Mouse (Mus musculus): ENCODE results near the gene Flt3l.

DNA sequence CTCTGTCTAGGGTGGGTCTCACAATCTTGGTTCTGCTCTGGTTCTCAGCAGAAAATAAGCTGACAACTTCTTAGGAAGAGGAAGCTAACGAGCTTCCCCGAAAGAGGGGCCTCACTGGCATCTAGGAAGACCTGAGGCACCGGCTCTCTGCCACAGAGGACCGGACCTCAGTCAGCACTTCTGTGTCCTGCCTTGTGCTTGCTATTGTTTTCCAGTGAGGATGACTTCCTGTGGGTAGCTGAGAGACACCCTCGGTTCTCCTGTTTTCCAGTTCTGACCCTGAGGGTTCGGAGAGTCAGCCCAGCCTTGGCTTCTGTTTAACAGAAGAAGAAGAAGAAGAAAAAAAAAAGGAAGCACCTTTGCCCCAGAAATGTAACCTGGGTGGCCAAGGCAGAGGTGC, 38.8 kb downstream of the Flt3l start:
- TF ChIP-seq POLR2A (IDR thresholded peaks at IDR 0.05; ENCODE audit: low read depth, low read length): no peak
- TF ChIP-seq CTCF (IDR thresholded peaks at IDR 0.05; ENCODE audit: extremely low read depth, insufficient read length, insufficient replicate concordance, low read depth, low read length): no peak
